Mouse (Mus musculus): ENCODE results near the gene Eaf2.

- TF ChIP-seq POLR2A (IDR thresholded peaks at IDR 0.05; ENCODE audit: low read depth, low read length) = no peak
- TF ChIP-seq CTCF (conservative IDR thresholded peaks at IDR 0.05 in 1 of 2, IDR thresholded peaks at IDR 0.05 in 1 of 2; ENCODE audit: low read depth in 2 of 2, low read length in 2 of 2) = no peak
- no peak for TF ChIP-seq MYC (IDR thresholded peaks at IDR 0.05; ENCODE audit: low read depth, low read length)
- no peak for TF ChIP-seq MEF2A (IDR thresholded peaks at IDR 0.05; ENCODE audit: borderline replicate concordance, low read depth, low read length)
- no peak for TF ChIP-seq CHD2 (IDR thresholded peaks at IDR 0.05; ENCODE audit: low read length)
- no peak for TF ChIP-seq RCOR1 (conservative IDR thresholded peaks at IDR 0.05; ENCODE audit: low read depth, low read length)
- TF ChIP-seq UBTF (IDR thresholded peaks at IDR 0.05; ENCODE audit: low read depth, low read length) = no peak
- TF ChIP-seq CHD1 (IDR thresholded peaks at IDR 0.05; ENCODE audit: low read depth, low read length) = no peak
- TF ChIP-seq E2F4 (IDR thresholded peaks at IDR 0.05; ENCODE audit: insufficient replicate concordance, low read depth, low read length) = no peak
- no peak for TF ChIP-seq IRF4 (IDR thresholded peaks at IDR 0.05; ENCODE audit: low read depth, low read length)
- no peak for TF ChIP-seq MXI1 (IDR thresholded peaks at IDR 0.05; ENCODE audit: low read depth, low read length)
- no peak for TF ChIP-seq GABPA (IDR thresholded peaks at IDR 0.05; ENCODE audit: insufficient replicate concordance, low read depth, low read length)
- TF ChIP-seq MAX (IDR thresholded peaks at IDR 0.05; ENCODE audit: low read length) = no peak
Observed at GRCm38 (mm10) chr16:36869442-36869841, 5.4 kb downstream of the Eaf2 start.
